Mouse (Mus musculus) inflammation-experienced regulatory T-cells, adult 16 weeks (primary cell): ENCODE measurements around the gene Snrpa. TPM values are rescaled to one million over a fixed set of nuclear protein-coding genes. Genes with fewer than 3 reads are reported as not detected.

Source experiments
- polyA plus RNA-seq: library from polyadenylated mRNA; unstranded; fragments of 100-300 nt; shearing (Covaris generic); gene quantifications from one replicate; pipeline ENCODE4 v1.2.1, GENCODE M21; 2017

The Snrpa gene
- 111 TPM for polyA plus RNA-seq

GRCm38 (mm10) chr7:27195681-27196611 lies at the start of gene Snrpa, which contains the start of gene BC024978:
TSS of gene Snrpa (minus strand) at chr7:27196271.
TSS of gene BC024978 (plus strand) at chr7:27195781.

GRCm38 (mm10) chr7:27232781-27233281 lies 36.8 kb upstream of the Snrpa start, which contains the start of gene Coq8b:
TSS of gene Coq8b (plus strand) at chr7:27233023.

GRCm38 (mm10) chr7:27228281-27228821 lies 32.3 kb upstream of the Snrpa start, which contains the start of gene Itpkc:
TSS of gene Itpkc (minus strand) at chr7:27228661.

GRCm38 (mm10) chr7:27180837-27181695 lies 15.0 kb downstream of the Snrpa start, which contains the start of the genes Gm21983 and Mia:
TSS of gene Gm21983 (minus strand) at chr7:27181086.
TSS of gene Mia (minus strand) at chr7:27181157.

DNA sequence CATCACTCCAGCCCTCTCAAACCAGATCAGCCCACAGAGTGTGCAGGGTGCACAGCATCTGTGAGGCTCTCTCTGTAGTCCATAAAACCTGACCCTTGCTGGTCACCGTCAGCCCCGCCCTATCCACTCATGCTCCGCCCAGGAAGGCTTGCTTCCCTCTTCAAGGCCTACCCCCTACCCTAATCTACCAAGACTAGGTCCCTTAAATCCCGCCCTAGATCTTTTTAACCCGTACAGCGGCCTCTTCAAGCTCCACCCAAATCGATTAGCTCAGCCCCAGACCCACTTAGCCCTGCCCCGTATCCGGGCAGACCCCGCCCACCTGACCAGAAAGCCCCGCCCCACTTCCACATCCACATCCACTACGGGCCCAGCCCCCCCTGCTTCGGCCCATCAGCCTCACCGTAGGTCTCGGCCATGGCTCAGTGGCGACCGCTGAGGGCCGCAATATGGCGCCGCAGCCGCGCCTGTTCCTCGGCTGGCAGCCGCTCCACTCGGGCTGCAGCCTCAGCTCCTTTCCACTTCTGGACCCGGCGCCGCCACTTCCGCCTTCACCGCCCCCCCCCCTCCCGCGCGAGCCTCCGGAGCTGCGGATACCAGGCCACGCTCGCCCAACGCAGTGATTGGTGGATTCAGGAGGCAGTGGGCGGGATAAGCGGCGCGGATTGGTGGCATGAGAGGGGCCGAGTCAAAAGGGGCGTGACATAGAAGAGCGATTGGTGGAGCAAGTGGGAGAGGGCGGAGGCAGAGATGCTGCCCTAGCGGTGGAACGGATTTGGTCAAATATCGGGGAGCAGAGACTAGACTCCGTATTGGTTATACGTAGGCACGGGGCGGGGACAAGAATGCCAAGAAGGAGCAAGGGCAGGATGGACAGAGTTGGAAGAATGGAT lies 17.5 kb downstream of the Snrpa start, which contains the start of gene Rab4b:
TSS of gene Rab4b (minus strand) at position 573 of the 893 bp plus-strand sequence.

GRCm38 (mm10) chr7:27166614-27167474 lies 29.2 kb downstream of the Snrpa start, which contains the start of gene Egln2:
TSS of gene Egln2 (minus strand) at chr7:27166802.

DNA sequence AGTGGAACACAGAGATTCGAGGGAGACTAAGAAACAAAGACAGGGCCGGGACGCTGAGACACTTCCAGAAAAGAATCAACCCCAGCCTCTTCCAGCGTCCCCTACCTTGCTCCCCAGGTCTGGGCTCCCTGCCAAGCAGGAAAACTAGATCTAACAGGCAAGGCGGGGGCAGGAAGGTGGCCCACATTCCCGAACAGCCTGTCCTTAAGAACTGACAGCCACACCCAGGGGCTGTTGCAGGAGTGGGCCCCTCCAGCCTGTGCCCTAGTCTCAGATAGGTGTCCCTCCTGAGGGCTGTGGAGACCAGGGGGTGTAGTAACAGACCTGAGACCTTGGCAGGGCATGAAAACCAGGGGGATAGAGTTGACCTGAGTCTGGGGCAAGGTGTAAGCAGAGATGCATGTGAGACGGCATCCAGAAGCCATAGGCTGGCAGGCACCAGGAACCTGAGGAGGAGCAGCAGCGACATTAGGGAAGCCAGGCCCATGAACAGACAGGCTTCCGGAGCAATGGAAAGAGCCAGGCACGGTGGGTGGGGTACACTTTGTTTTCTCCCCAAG lies 42.8 kb downstream of the Snrpa start, which contains the start of gene Cyp2t4:
TSS of gene Cyp2t4 (plus strand) at position 510 of the 560 bp plus-strand sequence.

Other genes with a start within 250 kb of the Snrpa start
- not detected for gene Cyp2a12, start 167.2 kb downstream of the Snrpa start, polyA plus RNA-seq
- not detected for gene Cyp2f2, start 76.4 kb downstream of the Snrpa start, polyA plus RNA-seq
- not detected for gene Cyp2t4, start 42.6 kb downstream of the Snrpa start, polyA plus RNA-seq
- gene Egln2, start 29.5 kb downstream of the Snrpa start, polyA plus RNA-seq, result 91.6 TPM
- gene Rab4b, start 17.4 kb downstream of the Snrpa start, polyA plus RNA-seq, result 171 TPM
- gene Gm21983, start 15.2 kb downstream of the Snrpa start, polyA plus RNA-seq, result 0.89 TPM
- 0.98 TPM for gene Mia, start 15.1 kb downstream of the Snrpa start, polyA plus RNA-seq
- 2.3 TPM for gene BC024978, start 490 bp downstream of the Snrpa start, polyA plus RNA-seq
- gene Itpkc, start 32.4 kb upstream of the Snrpa start, polyA plus RNA-seq, result 4.7 TPM
- gene Coq8b, start 36.8 kb upstream of the Snrpa start, polyA plus RNA-seq, result 33.5 TPM
- 0.79 TPM for gene Numbl, start 62.2 kb upstream of the Snrpa start, polyA plus RNA-seq
- gene Ltbp4, start 141.4 kb upstream of the Snrpa start, polyA plus RNA-seq, result 1.2 TPM
- gene Shkbp1, start 159.7 kb upstream of the Snrpa start, polyA plus RNA-seq, result 110 TPM
- gene Gm20479, start 161.1 kb upstream of the Snrpa start, polyA plus RNA-seq, result 1.00 TPM